Mouse (Mus musculus) midbrain, postnatal 0 days (tissue): ENCODE measurements around the gene Vgll4. TPM values are rescaled to one million over a fixed set of nuclear protein-coding genes. Genes with fewer than 3 reads are reported as not detected.
A peak's percentile ranks its signal among the peaks of the same experiment; 100 is the strongest.
"Not testable (repeated sequence)": the region's sequence is repeated elsewhere in the genome, so short reads cannot be mapped to it uniquely, and the experiment has no call there.

Source experiments
- ATAC-seq: fragments of 200-750 bp; cut with Nextera tagmentation; 2 replicates; pipeline ENCODE4 v1.8.0; 2017; ENCODE audit warnings: moderate number of reproducible peaks, mild to moderate bottlenecking, moderate TSS enrichment, moderate library complexity; ENCODE audit not compliant: low FRiP score
- DNase-seq: peaks from one replicate; pipeline ENCODE4 v3.0.0-alpha.2; 2015; ENCODE audit warnings: low spot score
- H3K27ac ChIP-seq: fragments of 300-500 bp; sonication (generic); 2 replicates; pipeline ENCODE4 v1.5.1; 2014; ENCODE audit warnings: low read depth, mild to moderate bottlenecking, low read length, mixed read lengths
- H3K27me3 ChIP-seq: fragments of 300-500 bp; sonication (generic); 2 replicates; pipeline ENCODE4 v1.6.1; 2014; ENCODE audit warnings: low read length, control low read depth, mixed read lengths; ENCODE audit not compliant: insufficient read depth
- H3K36me3 ChIP-seq: fragments of 300-500 bp; sonication (generic); 2 replicates; pipeline ENCODE4 v1.6.1; 2014; ENCODE audit warnings: low read length, control low read depth, mixed read lengths; ENCODE audit not compliant: insufficient read depth
- H3K4me1 ChIP-seq: fragments of 300-500 bp; sonication (generic); 2 replicates; pipeline ENCODE4 v1.6.1; 2014; ENCODE audit warnings: mild to moderate bottlenecking, control low read depth, antibody characterized with exemption, low read length, mixed read lengths; ENCODE audit not compliant: insufficient read depth
- H3K4me2 ChIP-seq: fragments of 300-500 bp; sonication (generic); 2 replicates; pipeline ENCODE4 v1.6.1; 2014; ENCODE audit warnings: low read depth, mild to moderate bottlenecking, low read length, mixed read lengths; ENCODE audit not compliant: poor library complexity, severe bottlenecking
- H3K4me3 ChIP-seq: fragments of 300-500 bp; sonication (generic); 2 replicates; pipeline ENCODE4 v1.5.1; 2014; ENCODE audit warnings: low read depth, mild to moderate bottlenecking, low read length, moderate library complexity
- H3K9ac ChIP-seq: fragments of 300-500 bp; sonication (generic); replicated peaks from 2 replicates; pipeline ENCODE4 v1.6.1; 2014; ENCODE audit warnings: mild to moderate bottlenecking, low read length, moderate library complexity, mixed read lengths; ENCODE audit not compliant: poor library complexity, severe bottlenecking
- H3K9me3 ChIP-seq: fragments of 300-500 bp; sonication (generic); 2 replicates; pipeline ENCODE4 v1.6.1; 2016; ENCODE audit warnings: low read length, control low read depth
- CTCF ChIP-seq: IDR thresholded peaks from 2 replicates; pipeline ENCODE4 v1.5.1; 2016; ENCODE audit warnings: antibody characterized with exemption, mild to moderate bottlenecking
- WGBS: fragments of 180-500 bp; shearing (Covaris S2); extraction: QIAGEN DNeasy Blood & Tissue Kit; methylation state at CpG from one replicate; pipeline ENCODE4 v1.1.7; 2014; 5-methylcytosine and 5-hydroxymethylcytosine counted together
- polyA plus RNA-seq: library from polyadenylated mRNA; unstranded; fragments of >200 nt; fragmentation: Nextera tagmentation; extraction: Ambion mirVana; gene quantifications from 2 replicates; pipeline ENCODE4 v1.2.1, GENCODE M21; 2015
- total RNA-seq: library from RNA; depleted of rRNA; stranded (reverse); fragments of >200 nt; gene quantifications from 2 replicates; pipeline ENCODE4 v1.2.3, GENCODE M21; 2014

Gene Vgll4
- total and polyA plus RNA-seq, 2 experiments from 2014 or later, result 36.0 to 58.5 TPM

DNA sequence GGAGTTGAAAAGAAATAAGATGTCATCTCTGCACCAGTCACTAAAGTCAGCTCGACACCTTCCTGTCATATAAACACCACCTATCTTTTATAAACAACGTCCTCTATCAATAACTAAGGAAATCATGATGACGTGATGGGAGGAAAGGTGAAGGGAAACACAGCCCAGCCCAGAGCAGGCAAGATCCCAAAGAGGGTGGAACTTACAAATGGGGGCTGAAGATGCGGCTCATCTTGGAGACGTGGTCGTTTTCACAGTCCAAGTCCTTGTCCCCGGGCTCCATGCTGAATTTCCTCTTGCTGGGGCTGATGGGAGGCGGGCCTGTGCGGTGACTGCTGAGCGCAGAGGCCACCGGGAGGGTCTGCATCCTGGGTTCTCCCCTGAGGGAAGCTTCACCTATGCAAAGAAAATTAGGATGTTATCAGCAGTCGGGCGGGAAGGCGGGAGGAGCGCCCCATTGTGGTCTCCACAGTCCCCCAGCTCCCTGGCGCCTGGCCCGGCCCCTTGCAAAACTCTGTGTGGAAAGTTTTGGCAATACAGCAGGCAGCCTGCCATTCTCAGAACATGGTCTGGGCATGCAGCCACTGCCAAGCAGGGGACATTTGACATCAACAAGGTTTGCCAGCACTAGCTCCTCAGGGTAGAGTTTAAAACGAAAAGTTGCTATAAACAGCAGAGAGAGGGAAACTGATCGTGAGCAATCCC lies 79.2 kb downstream of the Vgll4 start:
- Histone ChIP-seq H3K36me3 (no peaks in the 10 kb centered on the region), H3K4me2 (0 out of 2 replicates have a peak overlapping the region, but pooled peaks have one; percentile 20), H3K4me1 (peaks cover 47% of the 10 kb centered on the region), H3K4me3 (no peak overlapping the region), H3K27ac (peak overlapping the region; percentile 60), H3K27me3 (no peaks in the 10 kb centered on the region), H3K9me3 (no peaks in the 10 kb centered on the region), H3K9ac (no peak overlapping the region)
- TF ChIP-seq CTCF, result 0 out of 2 replicates have a peak, but pooled peaks have one; percentile 10
- peak; percentile 93 for DNase-seq
- WGBS, result 39% methylated on average over 19 of the region's 19 CpGs
- peak; percentile 22; the same call in 1 of the 2 replicates for ATAC-seq

DNA sequence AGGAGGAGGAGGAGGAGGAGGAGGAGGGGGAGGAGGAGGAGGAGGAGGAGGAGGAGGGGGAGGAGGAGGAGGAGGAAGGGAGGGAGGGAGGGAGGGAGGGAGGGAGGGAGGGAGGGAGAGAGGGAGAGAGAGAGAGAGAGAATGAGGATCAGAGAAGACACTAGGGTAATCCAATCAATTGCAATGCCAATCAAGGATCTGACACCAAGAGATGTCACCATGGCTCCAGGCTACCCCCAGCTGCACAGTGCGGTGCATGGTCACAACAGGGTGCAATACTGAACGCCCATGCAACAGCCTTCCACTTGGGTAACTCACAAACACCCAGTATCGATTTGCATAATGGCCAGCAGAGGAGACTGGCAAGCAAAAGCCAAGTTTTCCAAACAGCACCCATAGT lies 79.8 kb downstream of the Vgll4 start:
- not testable (repeated sequence) for H3K4me2 ChIP-seq, H3K27ac ChIP-seq, H3K36me3 ChIP-seq, ATAC-seq, H3K9ac ChIP-seq, H3K9me3 ChIP-seq, H3K4me3 ChIP-seq, H3K27me3 ChIP-seq, DNase-seq
- WGBS, result 42% methylated on average over 3 of the region's 3 CpGs
- H3K4me1 ChIP-seq, result peaks cover 47% of the 10 kb centered on the region

DNA sequence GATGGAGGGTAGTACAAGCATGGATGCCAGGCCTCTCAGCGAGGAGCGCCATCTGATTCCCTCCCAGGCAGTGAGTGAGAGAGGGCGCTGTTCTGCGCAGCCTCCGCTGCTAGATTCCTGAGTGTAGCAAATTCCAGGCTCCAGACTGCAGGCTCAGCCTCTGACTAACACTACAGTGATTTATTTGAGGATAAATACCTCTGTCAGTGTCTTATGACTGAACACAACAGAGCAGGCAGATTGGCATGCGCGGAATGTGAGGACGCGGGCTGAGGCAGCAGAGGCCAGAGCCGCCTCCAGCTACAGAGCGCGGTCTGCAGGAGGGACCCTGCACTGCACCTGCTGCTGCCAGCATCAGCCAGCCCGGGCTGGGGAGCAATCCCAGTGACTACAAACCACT lies 80.9 kb downstream of the Vgll4 start:
- H3K4me2 ChIP-seq, result peak overlapping the region; percentile 7; the same call in 1 of the 2 replicates
- ATAC-seq, result peak; percentile 35
- 13% methylated on average over 13 of the region's 13 CpGs for WGBS
- DNase-seq, result peak; percentile 82
- H3K9me3 ChIP-seq, result no peaks in the 10 kb centered on the region
- peak overlapping the region; percentile 62 for H3K27ac ChIP-seq
- H3K27me3 ChIP-seq, result no peaks in the 10 kb centered on the region
- H3K9ac ChIP-seq, result no peak overlapping the region
- peaks cover 44% of the 10 kb centered on the region for H3K4me1 ChIP-seq
- peak; percentile 64 for TF ChIP-seq CTCF
- no peak overlapping the region for H3K4me3 ChIP-seq
- H3K36me3 ChIP-seq, result no peaks in the 10 kb centered on the region

DNA sequence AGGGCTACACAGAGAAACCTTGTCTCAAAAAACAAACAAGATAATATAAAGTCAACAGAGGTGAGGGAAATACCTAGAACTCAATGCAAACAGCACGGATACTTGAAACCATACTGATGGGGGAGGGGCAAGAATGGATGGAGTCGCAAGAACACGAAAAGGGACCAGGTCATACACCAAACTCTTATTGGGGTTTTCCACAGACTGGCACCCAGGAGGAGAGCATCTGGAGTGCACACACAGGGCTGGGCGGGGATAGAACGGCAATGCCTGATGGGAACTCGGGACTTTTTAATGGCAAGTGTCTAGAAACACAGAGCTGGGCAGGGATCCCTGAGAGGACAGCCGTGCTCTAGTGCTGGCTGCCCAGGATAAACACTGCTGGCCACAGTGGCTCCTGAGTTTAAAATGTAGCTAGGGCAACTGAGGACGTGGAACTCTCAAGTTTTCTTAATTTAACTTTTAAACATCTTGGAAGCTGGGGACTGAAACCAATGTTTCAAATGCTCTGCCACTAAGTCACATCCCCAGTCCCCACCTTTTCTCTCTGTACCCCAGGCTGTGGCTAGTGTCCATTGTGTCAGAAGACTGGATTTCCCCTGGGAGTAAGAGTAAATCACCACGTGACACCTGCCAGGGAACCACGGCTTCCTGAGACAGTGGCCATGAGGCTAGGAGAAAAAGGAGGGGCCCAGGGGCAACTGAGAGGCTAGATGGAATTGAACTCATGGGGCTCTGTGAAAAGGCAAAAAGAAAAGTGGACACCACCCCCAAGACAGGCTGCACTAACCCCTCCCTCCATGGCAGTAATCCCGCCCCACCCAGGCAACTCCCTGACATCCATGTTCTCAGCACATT lies 83.1 kb downstream of the Vgll4 start:
- Histone ChIP-seq H3K4me3 (no peak overlapping the region), H3K4me2 (no peak overlapping the region), H3K27me3 (no peaks in the 10 kb centered on the region), H3K36me3 (no peaks in the 10 kb centered on the region), H3K9me3 (no peaks in the 10 kb centered on the region), H3K27ac (no peak overlapping the region), H3K4me1 (peaks cover 35% of the 10 kb centered on the region), H3K9ac (no peak overlapping the region)
- WGBS, result 76% methylated on average over 11 of the region's 11 CpGs
- no peak for TF ChIP-seq CTCF
- ATAC-seq (no peak), DNase-seq (no peak)

DNA sequence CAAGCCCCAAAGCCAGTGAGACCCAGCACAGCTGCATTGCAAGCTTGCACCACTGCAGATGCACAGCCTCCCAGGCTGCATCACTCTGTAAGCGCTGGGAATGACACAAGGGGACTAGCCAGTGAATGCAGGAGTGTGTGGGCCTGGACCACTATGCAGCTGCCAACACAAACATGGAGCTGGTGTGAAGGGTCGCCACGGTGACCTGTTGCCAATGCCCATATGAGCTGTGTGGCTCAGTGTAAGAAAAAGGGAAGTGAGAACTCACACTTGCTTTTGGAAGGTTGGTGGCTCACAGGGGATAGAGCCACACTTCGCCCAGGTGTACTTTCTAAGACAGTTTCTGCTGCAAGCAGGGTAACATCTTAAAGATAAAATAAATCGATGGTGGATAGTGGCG lies 83.8 kb downstream of the Vgll4 start:
- no peak overlapping the region for H3K27ac ChIP-seq
- no peaks in the 10 kb centered on the region for H3K9me3 ChIP-seq
- ATAC-seq, result no peak
- H3K4me2 ChIP-seq, result no peak overlapping the region
- 89% methylated on average over 6 of the region's 6 CpGs for WGBS
- H3K9ac ChIP-seq, result no peak overlapping the region
- H3K4me1 ChIP-seq, result peaks cover 28% of the 10 kb centered on the region
- TF ChIP-seq CTCF, result no peak
- no peak overlapping the region for H3K4me3 ChIP-seq
- no peaks in the 10 kb centered on the region for H3K36me3 ChIP-seq
- no peaks in the 10 kb centered on the region for H3K27me3 ChIP-seq
- DNase-seq, result no peak

DNA sequence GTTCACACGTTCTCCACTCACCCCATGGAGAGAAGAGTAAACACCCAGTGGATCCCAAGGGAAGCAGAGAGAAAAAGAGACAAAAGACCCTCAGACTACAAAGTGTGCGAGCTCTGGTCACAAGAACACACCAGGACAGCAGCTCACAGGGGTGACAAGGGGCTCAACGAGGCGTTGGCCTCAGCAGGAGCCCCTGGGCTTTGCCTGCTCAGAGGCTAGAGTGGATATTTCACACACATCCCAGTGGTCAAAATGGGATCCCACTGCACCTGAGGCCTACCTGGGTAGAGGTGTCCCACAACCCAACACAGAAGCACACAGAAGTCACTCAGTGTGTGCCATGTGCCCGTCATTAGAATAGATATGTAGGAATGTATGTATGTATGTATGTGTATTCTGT lies 84.7 kb downstream of the Vgll4 start:
- ATAC-seq, result no peak
- no peak for TF ChIP-seq CTCF
- H3K27me3 ChIP-seq, result no peaks in the 10 kb centered on the region
- H3K4me1 ChIP-seq, result peaks cover 22% of the 10 kb centered on the region
- H3K9me3 ChIP-seq, result no peaks in the 10 kb centered on the region
- no peak overlapping the region for H3K4me3 ChIP-seq
- no peaks in the 10 kb centered on the region for H3K36me3 ChIP-seq
- H3K4me2 ChIP-seq, result no peak overlapping the region
- no peak for DNase-seq
- 79% methylated on average over 5 of the region's 5 CpGs for WGBS
- no peak overlapping the region for H3K9ac ChIP-seq
- H3K27ac ChIP-seq, result no peak overlapping the region
